Mouse (Mus musculus): ENCODE measurements at regions not wholly inside any gene's neighbourhood (a gene's known extent, or its start where the extent isn't known, plus 50 kb on each side); places are given as distances from the start of the nearest gene placed in this dataset.

DNA sequence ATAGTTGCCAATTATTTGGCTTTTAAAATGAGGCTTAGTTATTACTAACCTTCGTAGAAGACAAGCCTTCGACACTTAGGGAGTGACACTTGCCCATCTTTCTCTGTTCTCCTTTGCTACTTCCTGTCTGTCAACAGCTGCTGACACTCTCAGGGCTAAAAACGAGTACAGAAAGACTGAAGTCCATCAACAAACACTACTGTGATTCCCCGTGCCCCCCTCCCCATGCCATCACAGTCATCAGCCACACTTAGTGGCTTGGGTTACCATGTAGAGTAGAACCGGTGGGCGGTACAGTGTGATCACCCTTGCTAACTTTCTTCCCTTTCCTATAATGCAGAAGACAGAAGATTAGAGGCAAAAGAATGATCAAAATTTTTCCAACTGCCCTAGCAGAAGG lies 402.4 kb downstream of the Atp23 start:
- WGBS: 90% methylated on average over 6 of the region's 6 CpGs
- no peaks in the 10 kb centered on the region for H3K4me1 ChIP-seq (ENCODE audit: control insufficient read depth, insufficient read depth, low read length)
- no peak overlapping the region for H3K4me3 ChIP-seq (ENCODE audit: insufficient read depth, low read depth, low read length)
- TF ChIP-seq POLR2A (IDR thresholded peaks at IDR 0.05; ENCODE audit: insufficient read depth, low read depth, low read length) (no peak), CTCF (IDR thresholded peaks at IDR 0.05; ENCODE audit: insufficient read depth, low read depth, low read length) (no peak)
- H3K27ac ChIP-seq (ENCODE audit: insufficient read depth, low read depth, low read length): no peak overlapping the region

DNA sequence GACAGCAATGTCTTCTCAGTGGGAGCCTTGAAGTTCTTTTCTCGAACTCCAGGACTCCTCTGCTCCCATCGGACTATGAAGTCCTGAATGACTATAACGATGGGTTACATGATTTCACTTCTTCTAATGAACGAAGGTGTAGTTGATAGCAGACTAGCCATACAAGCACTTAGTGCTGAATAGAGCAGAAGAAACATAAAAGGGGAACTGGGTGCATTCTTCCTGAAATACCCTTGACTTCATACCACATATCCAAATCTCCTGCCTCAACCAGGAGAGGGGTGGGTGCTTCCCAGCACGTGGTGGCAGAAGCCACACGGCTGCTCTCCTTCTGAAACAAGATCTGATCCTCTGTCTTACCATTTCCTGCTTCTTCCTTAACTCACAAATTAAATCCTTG lies 407.4 kb downstream of the Atp23 start:
- no peaks in the 10 kb centered on the region for H3K4me1 ChIP-seq (ENCODE audit: control insufficient read depth, insufficient read depth, low read length)
- H3K27ac ChIP-seq (ENCODE audit: insufficient read depth, low read depth, low read length): no peak overlapping the region
- H3K4me3 ChIP-seq (ENCODE audit: insufficient read depth, low read depth, low read length): no peak overlapping the region
- 83% methylated on average over 6 of the region's 6 CpGs for WGBS
- no peak for TF ChIP-seq POLR2A (IDR thresholded peaks at IDR 0.05; ENCODE audit: insufficient read depth, low read depth, low read length)
- no peak for TF ChIP-seq CTCF (IDR thresholded peaks at IDR 0.05; ENCODE audit: insufficient read depth, low read depth, low read length)

DNA sequence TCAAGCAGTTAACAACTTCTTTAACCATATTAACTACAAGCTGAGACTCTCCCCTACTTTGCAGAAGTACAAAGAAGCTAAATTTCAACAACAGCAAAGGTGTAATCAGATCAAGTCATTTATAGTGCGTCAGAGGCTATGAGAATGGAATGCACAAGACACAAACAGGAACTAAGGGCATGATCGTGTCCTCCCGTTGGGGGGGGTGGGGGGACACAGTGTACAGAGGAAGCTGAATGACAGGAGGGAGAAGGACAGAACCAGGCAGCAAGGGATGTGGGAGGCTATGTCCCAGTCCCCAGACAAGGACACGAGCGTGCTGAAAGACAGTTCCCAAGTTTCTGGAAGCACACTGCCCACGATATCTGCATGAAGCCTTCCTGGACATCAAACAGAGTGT lies 408.9 kb downstream of the Atp23 start:
- H3K4me1 ChIP-seq (ENCODE audit: control insufficient read depth, insufficient read depth, low read length): no peaks in the 10 kb centered on the region
- no peak overlapping the region for H3K4me3 ChIP-seq (ENCODE audit: insufficient read depth, low read depth, low read length)
- no peak overlapping the region for H3K27ac ChIP-seq (ENCODE audit: insufficient read depth, low read depth, low read length)
- WGBS: 84% methylated on average over 6 of the region's 6 CpGs
- TF ChIP-seq CTCF (IDR thresholded peaks at IDR 0.05; ENCODE audit: insufficient read depth, low read depth, low read length) (no peak), POLR2A (IDR thresholded peaks at IDR 0.05; ENCODE audit: insufficient read depth, low read depth, low read length) (no peak)

DNA sequence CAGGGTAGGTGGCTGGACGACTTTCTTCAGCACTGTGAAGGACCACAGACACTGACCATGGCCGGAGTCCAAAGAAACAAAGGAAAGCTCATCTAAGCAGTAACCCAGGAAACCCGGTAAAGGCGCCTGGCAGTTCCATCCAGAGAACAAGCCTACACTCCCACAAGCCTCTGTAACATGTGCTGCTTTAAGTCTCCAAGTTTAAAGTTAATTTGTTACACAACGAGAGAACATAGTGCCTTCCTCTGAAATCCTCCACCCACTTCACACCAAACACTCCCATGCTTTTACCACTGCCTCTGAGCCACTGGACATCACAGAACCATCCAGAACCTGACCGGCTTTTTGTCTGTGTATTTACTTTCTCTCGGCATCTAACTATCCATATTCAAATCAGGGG lies 416.0 kb downstream of the Atp23 start:
- 80% methylated on average over 7 of the region's 7 CpGs for WGBS
- Histone ChIP-seq H3K4me3 (ENCODE audit: insufficient read depth, low read depth, low read length) (no peak overlapping the region), H3K4me1 (ENCODE audit: control insufficient read depth, insufficient read depth, low read length) (no peaks in the 10 kb centered on the region), H3K27ac (ENCODE audit: insufficient read depth, low read depth, low read length) (no peak overlapping the region)
- TF ChIP-seq CTCF (IDR thresholded peaks at IDR 0.05; ENCODE audit: insufficient read depth, low read depth, low read length) (no peak), POLR2A (IDR thresholded peaks at IDR 0.05; ENCODE audit: insufficient read depth, low read depth, low read length) (no peak)

DNA sequence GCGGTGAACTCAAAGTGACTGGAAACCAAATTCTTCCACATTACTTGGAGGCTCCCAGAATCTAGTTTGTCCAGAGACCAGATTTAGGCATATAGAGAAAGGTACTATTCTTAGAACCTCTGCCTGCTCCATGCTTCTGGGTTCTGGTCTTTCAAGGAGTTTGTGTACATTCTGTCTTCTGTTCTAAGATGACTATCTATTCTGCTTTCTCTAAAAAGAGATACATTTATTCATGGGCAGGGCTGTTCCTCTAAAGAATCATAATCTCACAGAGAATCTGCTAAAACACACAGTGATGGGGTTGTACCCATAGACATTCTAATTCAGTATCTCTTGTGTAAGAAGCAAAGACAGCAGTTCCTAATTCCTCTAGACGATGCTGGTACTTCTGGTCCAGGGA lies 417.7 kb downstream of the Atp23 start:
- H3K4me3 ChIP-seq (ENCODE audit: insufficient read depth, low read depth, low read length): no peak overlapping the region
- 96% methylated on average over 2 of the region's 2 CpGs for WGBS
- H3K4me1 ChIP-seq (ENCODE audit: control insufficient read depth, insufficient read depth, low read length): no peaks in the 10 kb centered on the region
- TF ChIP-seq CTCF (IDR thresholded peaks at IDR 0.05; ENCODE audit: insufficient read depth, low read depth, low read length): no peak
- TF ChIP-seq POLR2A (IDR thresholded peaks at IDR 0.05; ENCODE audit: insufficient read depth, low read depth, low read length): no peak
- H3K27ac ChIP-seq (ENCODE audit: insufficient read depth, low read depth, low read length): no peak overlapping the region

DNA sequence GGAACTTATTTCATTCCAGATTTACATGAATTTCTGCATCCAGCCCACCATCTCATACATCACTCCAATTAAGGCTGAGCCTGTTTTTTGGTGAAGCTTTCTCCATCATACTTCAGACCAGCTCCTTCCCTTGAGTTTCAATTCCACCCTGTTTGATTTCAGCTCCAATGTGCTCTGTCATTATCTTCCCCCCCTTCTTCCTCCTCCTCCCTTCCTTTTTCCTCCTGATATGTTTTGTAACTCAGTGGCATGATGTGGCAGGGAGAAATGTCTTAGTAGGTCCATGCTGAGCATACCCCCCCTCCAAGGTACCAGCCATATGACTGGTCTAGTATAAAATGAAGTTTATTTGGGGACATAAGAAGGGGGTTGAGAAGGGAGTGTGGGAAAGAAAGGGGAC lies 420.8 kb downstream of the Atp23 start:
- H3K4me1 ChIP-seq (ENCODE audit: control insufficient read depth, insufficient read depth, low read length): no peaks in the 10 kb centered on the region
- TF ChIP-seq CTCF (IDR thresholded peaks at IDR 0.05; ENCODE audit: insufficient read depth, low read depth, low read length) (no peak), POLR2A (IDR thresholded peaks at IDR 0.05; ENCODE audit: insufficient read depth, low read depth, low read length) (no peak)
- H3K4me3 ChIP-seq (ENCODE audit: insufficient read depth, low read depth, low read length): no peak overlapping the region
- no peak overlapping the region for H3K27ac ChIP-seq (ENCODE audit: insufficient read depth, low read depth, low read length)

DNA sequence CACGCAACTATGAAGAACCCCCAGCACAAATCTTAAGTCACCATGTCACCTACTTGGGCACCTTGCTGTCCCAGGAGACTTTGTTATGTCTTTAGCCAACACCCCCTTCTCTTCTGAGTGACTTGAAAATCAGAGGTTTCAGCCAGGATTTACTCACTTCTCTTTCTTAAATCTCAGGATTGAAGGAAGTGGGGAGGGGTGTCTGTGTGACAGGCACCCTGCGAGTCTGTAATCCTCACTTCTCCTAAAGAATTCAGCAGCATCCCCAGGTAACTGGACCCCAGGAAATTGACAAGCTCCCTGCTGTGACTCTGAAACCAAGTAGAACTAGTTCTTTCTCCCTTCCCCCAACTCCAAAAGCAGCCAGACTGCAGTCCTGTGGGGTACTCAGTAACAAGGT lies 421.4 kb downstream of the Atp23 start:
- TF ChIP-seq POLR2A (IDR thresholded peaks at IDR 0.05; ENCODE audit: insufficient read depth, low read depth, low read length): no peak
- TF ChIP-seq CTCF (IDR thresholded peaks at IDR 0.05; ENCODE audit: insufficient read depth, low read depth, low read length): no peak
- Histone ChIP-seq H3K4me1 (ENCODE audit: control insufficient read depth, insufficient read depth, low read length) (no peaks in the 10 kb centered on the region), H3K4me3 (ENCODE audit: insufficient read depth, low read depth, low read length) (no peak overlapping the region), H3K27ac (ENCODE audit: insufficient read depth, low read depth, low read length) (no peak overlapping the region)
- WGBS: 42% methylated on average over 2 of the region's 2 CpGs

DNA sequence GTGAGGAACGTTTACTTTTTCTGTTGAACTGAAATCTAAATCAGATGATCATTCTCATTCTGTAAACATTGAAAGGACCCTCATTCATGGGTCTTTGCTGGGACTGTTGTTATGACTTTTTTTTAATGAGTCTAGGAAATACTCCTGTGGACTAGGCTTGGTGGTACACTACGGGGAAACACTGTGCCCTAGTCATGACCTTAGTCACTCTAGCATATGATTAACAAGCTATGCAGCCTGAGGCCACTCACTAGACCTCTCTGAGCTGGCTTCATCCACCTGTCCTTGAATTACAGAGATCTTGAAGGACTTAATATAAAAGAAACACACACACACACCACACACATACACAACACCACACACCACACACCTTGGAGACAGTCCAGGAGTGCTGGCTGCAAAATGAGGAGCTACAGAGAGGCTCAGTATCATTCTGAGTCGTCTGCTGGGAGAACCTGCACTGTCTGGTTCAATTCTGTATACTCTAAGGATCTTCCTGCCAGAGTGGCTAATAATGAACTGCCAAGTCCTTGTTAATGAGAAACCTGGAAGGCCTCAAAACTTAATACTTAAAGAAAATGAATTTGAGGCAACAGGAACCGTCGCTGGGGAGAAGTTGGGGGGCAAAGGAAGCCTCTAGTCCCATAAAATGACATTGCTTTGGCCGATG lies 428.0 kb downstream of the Atp23 start:
- no peak for TF ChIP-seq POLR2A (IDR thresholded peaks at IDR 0.05; ENCODE audit: insufficient read depth, low read depth, low read length)
- no peak for TF ChIP-seq CTCF (IDR thresholded peaks at IDR 0.05; ENCODE audit: insufficient read depth, low read depth, low read length)
- H3K4me3 ChIP-seq (ENCODE audit: insufficient read depth, low read depth, low read length): no peak overlapping the region
- 81% methylated on average over 6 of the region's 6 CpGs for WGBS
- no peak overlapping the region for H3K27ac ChIP-seq (ENCODE audit: insufficient read depth, low read depth, low read length)
- no peaks in the 10 kb centered on the region for H3K4me1 ChIP-seq (ENCODE audit: control insufficient read depth, insufficient read depth, low read length)

DNA sequence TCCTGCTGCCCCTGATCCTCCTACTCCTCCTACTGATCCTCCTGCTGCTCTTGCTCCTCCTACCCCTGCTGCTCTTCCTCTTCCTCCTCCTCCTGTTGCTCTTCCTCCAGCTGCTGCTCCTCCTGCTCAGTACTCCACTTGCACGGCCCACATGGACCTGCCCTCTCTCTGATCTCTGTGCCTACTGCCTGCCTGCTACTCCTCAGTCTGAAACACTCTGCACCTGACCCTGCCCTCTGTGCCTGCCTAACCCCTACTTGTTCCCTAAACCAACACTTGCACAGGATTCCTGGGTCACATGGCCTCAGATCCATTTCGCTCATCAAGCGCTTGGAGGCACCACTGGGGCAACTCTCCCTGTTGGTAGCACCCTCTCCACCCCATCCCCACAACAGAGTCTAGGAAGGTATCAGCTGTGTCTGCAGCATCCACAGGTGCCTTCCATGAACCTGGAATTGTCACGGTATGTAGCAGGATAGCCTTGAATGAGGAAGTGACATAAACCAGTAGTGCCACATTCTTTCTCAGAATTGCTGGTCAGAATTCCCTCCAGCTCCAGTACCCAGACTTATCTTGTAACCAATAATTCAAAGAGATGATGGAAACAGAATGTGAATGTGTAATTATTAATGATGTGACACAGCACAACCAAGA lies 430.2 kb downstream of the Atp23 start:
- Histone ChIP-seq H3K4me1 (ENCODE audit: control insufficient read depth, insufficient read depth, low read length) (no peaks in the 10 kb centered on the region), H3K4me3 (ENCODE audit: insufficient read depth, low read depth, low read length) (no peak overlapping the region), H3K27ac (ENCODE audit: insufficient read depth, low read depth, low read length) (no peak overlapping the region)
- TF ChIP-seq POLR2A (IDR thresholded peaks at IDR 0.05; ENCODE audit: insufficient read depth, low read depth, low read length): no peak
- no peak for TF ChIP-seq CTCF (IDR thresholded peaks at IDR 0.05; ENCODE audit: insufficient read depth, low read depth, low read length)
- 84% methylated on average over 4 of the region's 4 CpGs for WGBS
